Mouse (Mus musculus) gastrocnemius, postnatal 14 days (tissue): ENCODE data around the gene Olfr314. TPM values are rescaled to one million over a fixed set of nuclear protein-coding genes. Genes with fewer than 3 reads are reported as not detected.
"Not testable (repeated sequence)": the region's sequence is repeated elsewhere in the genome, so short reads cannot be mapped to it uniquely, and the experiment has no call there.

Experiments used
- DNase-seq: peaks from one replicate; pipeline ENCODE4 v3.0.0; 2021; ENCODE audit warnings: mixed read lengths
- intact Hi-C: fragments of 180-260 bp; cut with DNase I; formaldehyde crosslinking; loops from one replicate; pipeline ENCODE4 v1.15.1; 2025; ENCODE audit warnings: low total_unique reads
- total RNA-seq, 2 experiments: library from RNA; stranded (reverse); gene quantifications; 2 replicates each; pipeline ENCODE4 v1.2.3; 2021

The Olfr314 gene
- total RNA-seq, 2 experiments from 2014 or later = not detected

- intact Hi-C loops, DNase-seq: not testable (repeated sequence)
Measured at GRCm38 (mm10) chr11:58828937-58829336, 46.2 kb downstream of the Olfr314 start, which contains the start of gene Olfr312. Olfr312 (plus strand) TSS chr11:58829237.

DNA sequence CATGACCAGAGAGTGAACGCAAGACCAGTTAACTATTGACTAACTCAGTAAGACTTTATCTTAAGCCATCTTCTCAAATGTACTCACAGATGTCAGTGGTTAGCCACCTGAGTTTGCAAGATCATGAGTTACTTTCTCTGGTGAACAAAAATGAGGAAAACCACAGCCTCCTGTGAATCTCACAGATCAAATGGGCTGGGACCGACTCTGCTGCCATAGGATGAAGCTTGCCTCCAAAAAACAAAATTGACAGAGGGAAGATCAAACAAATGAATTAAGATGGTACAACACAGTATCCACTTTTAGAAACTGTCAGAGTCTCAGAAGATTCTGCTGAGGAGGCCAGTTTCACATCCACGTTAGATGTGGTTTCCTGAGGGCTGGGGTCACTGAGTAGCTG, 47.0 kb downstream of the Olfr314 start:
- intact Hi-C loops = no loop called here
- no peak for DNase-seq

DNA sequence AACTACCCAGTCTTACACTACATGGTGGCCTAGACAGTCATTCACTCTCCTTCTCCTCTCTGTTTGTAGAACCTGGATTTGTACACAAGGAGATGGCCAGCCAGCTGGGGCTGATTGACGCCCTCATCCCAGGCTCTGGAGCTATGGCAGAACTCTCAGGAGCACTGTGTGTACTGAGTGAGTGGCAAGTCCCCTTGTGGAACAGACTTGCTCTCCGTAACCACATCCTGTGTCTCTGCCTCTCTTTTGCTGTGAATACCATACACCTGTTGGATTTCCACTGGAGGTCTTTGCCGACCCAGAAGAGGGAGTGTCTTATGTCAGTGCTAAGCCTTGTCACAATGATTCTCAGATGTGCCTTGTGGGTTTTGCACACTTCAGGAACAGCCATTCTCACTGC, 49.8 kb downstream of the Olfr314 start:
- DNase-seq, intact Hi-C loops: not testable (repeated sequence)

Other genes with a start within 250 kb of the Olfr314 start
- gene Olfr330, start 248.1 kb upstream of the Olfr314 start, total RNA-seq = not detected
- not detected for gene Olfr329-ps, start 236.5 kb upstream of the Olfr314 start, total RNA-seq
- under 1 TPM in 1 of 2 experiments, not detected in 1; 0.07 TPM for gene Olfr328, start 227.3 kb upstream of the Olfr314 start, total RNA-seq
- not detected for gene Olfr224, start 212.4 kb upstream of the Olfr314 start, total RNA-seq
- not detected for gene Olfr325, start 205.2 kb upstream of the Olfr314 start, total RNA-seq
- gene Olfr324, start 187.8 kb upstream of the Olfr314 start, total RNA-seq = not detected
- gene 2210407C18Rik, start 166.9 kb upstream of the Olfr314 start, total RNA-seq = not detected
- gene Olfr323, start 152.5 kb upstream of the Olfr314 start, total RNA-seq = not detected
- not detected for gene Trim58, start 142.5 kb upstream of the Olfr314 start, total RNA-seq
- not detected for gene Olfr322, start 124.2 kb upstream of the Olfr314 start, total RNA-seq
- gene Olfr320, start 101.9 kb upstream of the Olfr314 start, total RNA-seq = not detected
- not detected for gene Olfr319, start 83.8 kb upstream of the Olfr314 start, total RNA-seq
- gene Olfr318, start 58.9 kb upstream of the Olfr314 start, total RNA-seq = not detected
- not detected for gene Olfr317, start 43.7 kb upstream of the Olfr314 start, total RNA-seq
- gene Olfr316, start 30.2 kb upstream of the Olfr314 start, total RNA-seq = not detected
- gene Olfr315, start 9.8 kb upstream of the Olfr314 start, total RNA-seq = not detected
- not detected for gene Fam183b, start 19.0 kb downstream of the Olfr314 start, total RNA-seq
- not detected for gene Olfr313, start 32.0 kb downstream of the Olfr314 start, total RNA-seq
- gene Olfr312, start 46.3 kb downstream of the Olfr314 start, total RNA-seq = not detected
- gene Olfr311, start 56.3 kb downstream of the Olfr314 start, total RNA-seq = not detected
- gene Gm12258, start 64.2 kb downstream of the Olfr314 start, total RNA-seq = 1 to 10 TPM; 1.3 to 1.7 TPM
- gene 2810021J22Rik, start 84.3 kb downstream of the Olfr314 start, total RNA-seq = 1 to 10 TPM; 1.4 to 1.6 TPM
- 1 to 10 TPM; 4.1 to 5.3 TPM for gene Zfp39, start 121.3 kb downstream of the Olfr314 start, total RNA-seq
- gene Btnl10, start 135.0 kb downstream of the Olfr314 start, total RNA-seq = not detected
- 100 to 1,000 TPM; 126 to 139 TPM for gene Rnf187, start 156.0 kb downstream of the Olfr314 start, total RNA-seq
- gene Hist3h2ba, start 166.0 kb downstream of the Olfr314 start, total RNA-seq = 1 to 10 TPM; 2.1 to 3.7 TPM
- 10 to 100 TPM; 15.1 to 16.8 TPM for gene Hist3h2a, start 171.7 kb downstream of the Olfr314 start, total RNA-seq
- gene Trim17, start 171.7 kb downstream of the Olfr314 start, total RNA-seq = under 1 TPM in 1 of 2 experiments, not detected in 1; 0.29 TPM
- gene Trim11, start 195.1 kb downstream of the Olfr314 start, total RNA-seq = 1 to 10 TPM; 9.3 to 9.6 TPM